Mouse (Mus musculus): ENCODE data around the gene Pde7b. TPM values are rescaled to one million over a fixed set of nuclear protein-coding genes. Genes with fewer than 3 reads are reported as not detected.
A peak's percentile ranks its signal among the peaks of the same experiment; 100 is the strongest.

The Pde7b gene
- polyA plus RNA-seq, 2 experiments: 0.22 to 0.39 TPM

GRCm38 (mm10) chr10:20490775-20491174, 234.1 kb downstream of the Pde7b start:
- DNase-seq (ENCODE audit: low read depth in 3 of 3, low spot score in 3 of 3) (no peak), ATAC-seq (ENCODE audit: insufficient read depth) (no peak)
- Histone ChIP-seq H3K36me3 (replicated peaks; ENCODE audit: control insufficient read depth, insufficient read depth, low read depth) (no peaks in the 10 kb centered on the region), H3K9me3 (ENCODE audit: control insufficient read depth, low read length) (no peaks in the 10 kb centered on the region), H3K27me3 (ENCODE audit: control insufficient read depth, insufficient read depth, low read length) (no peaks in the 10 kb centered on the region), H3K4me3 (ENCODE audit: insufficient read depth in 1 of 2, low read depth in 2 of 2, low read length in 2 of 2) (no peak overlapping the region), H3K4me1 (replicated peaks; ENCODE audit: control insufficient read depth in 2 of 2, insufficient read depth in 2 of 2, low read length in 1 of 2) (no peaks in the 10 kb centered on the region), H3K27ac (no peak overlapping the region), H3K4me2 (ENCODE audit: low read depth) (no peak overlapping the region), H3K9ac (replicated peaks) (no peak overlapping the region)
- TF ChIP-seq EP300 (IDR thresholded peaks at IDR 0.05; ENCODE audit: low read depth): no peak
- peak; percentile 16; the same call in 1 of the 2 replicates for TF ChIP-seq CTCF (IDR thresholded peaks at IDR 0.05; ENCODE audit: low read depth)
- 31% methylated on average over 1 of the region's 1 CpGs for WGBS (ENCODE audit: insufficient replicate concordance)

GRCm38 (mm10) chr10:20490281-20490680, 234.6 kb downstream of the Pde7b start:
- Histone ChIP-seq H3K4me1 (replicated peaks; ENCODE audit: control insufficient read depth in 2 of 2, insufficient read depth in 2 of 2, low read length in 1 of 2) (no peaks in the 10 kb centered on the region), H3K27me3 (ENCODE audit: control insufficient read depth, insufficient read depth, low read length) (no peaks in the 10 kb centered on the region), H3K9ac (replicated peaks) (no peak overlapping the region), H3K36me3 (replicated peaks; ENCODE audit: control insufficient read depth, insufficient read depth, low read depth) (no peaks in the 10 kb centered on the region), H3K4me3 (ENCODE audit: insufficient read depth in 1 of 2, low read depth in 2 of 2, low read length in 2 of 2) (no peak overlapping the region), H3K4me2 (ENCODE audit: low read depth) (no peak overlapping the region), H3K27ac (no peak overlapping the region), H3K9me3 (ENCODE audit: control insufficient read depth, low read length) (no peaks in the 10 kb centered on the region)
- 56% methylated on average over 8 of the region's 8 CpGs for WGBS (ENCODE audit: insufficient replicate concordance)
- no peak for ATAC-seq (ENCODE audit: insufficient read depth)
- TF ChIP-seq EP300 (IDR thresholded peaks at IDR 0.05; ENCODE audit: low read depth): no peak
- no peak for TF ChIP-seq CTCF (IDR thresholded peaks at IDR 0.05; ENCODE audit: low read depth)
- DNase-seq (ENCODE audit: low read depth in 3 of 3, low spot score in 3 of 3): no peak

- TF ChIP-seq EP300 (IDR thresholded peaks at IDR 0.05; ENCODE audit: low read depth) (no peak), CTCF (IDR thresholded peaks at IDR 0.05; ENCODE audit: low read depth) (no peak)
- Histone ChIP-seq H3K27me3 (ENCODE audit: control insufficient read depth, insufficient read depth, low read length) (no peaks in the 10 kb centered on the region), H3K4me3 (ENCODE audit: insufficient read depth in 1 of 2, low read depth in 2 of 2, low read length in 2 of 2) (no peak overlapping the region), H3K36me3 (replicated peaks; ENCODE audit: control insufficient read depth, insufficient read depth, low read depth) (no peaks in the 10 kb centered on the region), H3K4me1 (replicated peaks; ENCODE audit: control insufficient read depth in 2 of 2, insufficient read depth in 2 of 2, low read length in 1 of 2) (no peaks in the 10 kb centered on the region), H3K27ac (no peak overlapping the region), H3K9me3 (ENCODE audit: control insufficient read depth, low read length) (no peaks in the 10 kb centered on the region), H3K4me2 (ENCODE audit: low read depth) (no peak overlapping the region), H3K9ac (replicated peaks) (no peak overlapping the region)
- ATAC-seq (ENCODE audit: insufficient read depth) (no peak), DNase-seq (ENCODE audit: low read depth in 3 of 3, low spot score in 3 of 3) (no peak)
- WGBS (ENCODE audit: insufficient replicate concordance): 49% methylated on average over 19 of the region's 19 CpGs
Measured at GRCm38 (mm10) chr10:20486461-20487253, 238.2 kb downstream of the Pde7b start.

- no peaks in the 10 kb centered on the region for H3K9me3 ChIP-seq (ENCODE audit: control insufficient read depth, low read length)
- 52% methylated on average over 3 of the region's 3 CpGs for WGBS (ENCODE audit: insufficient replicate concordance)
- H3K4me1 ChIP-seq (replicated peaks; ENCODE audit: control insufficient read depth in 2 of 2, insufficient read depth in 2 of 2, low read length in 1 of 2): no peaks in the 10 kb centered on the region
Measured at GRCm38 (mm10) chr10:20485816-20486215, 239.1 kb downstream of the Pde7b start.

GRCm38 (mm10) chr10:20479481-20479880, 245.4 kb downstream of the Pde7b start:
- H3K27ac ChIP-seq: no peak overlapping the region
- DNase-seq (ENCODE audit: low read depth in 3 of 3, low spot score in 3 of 3): no peak

More at GRCm38 (mm10) chr10:20485816-20486215, 239.1 kb downstream of the Pde7b start:
- DNase-seq (ENCODE audit: low read depth in 3 of 3, low spot score in 3 of 3): no peak
- ATAC-seq (ENCODE audit: insufficient read depth): no peak
- H3K4me2 ChIP-seq (ENCODE audit: low read depth): no peak overlapping the region
- H3K27ac ChIP-seq: no peak overlapping the region
- H3K4me3 ChIP-seq (ENCODE audit: insufficient read depth in 1 of 2, low read depth in 2 of 2, low read length in 2 of 2): no peak overlapping the region
- H3K9ac ChIP-seq (replicated peaks): no peak overlapping the region
- no peaks in the 10 kb centered on the region for H3K27me3 ChIP-seq (ENCODE audit: control insufficient read depth, insufficient read depth, low read length)
- TF ChIP-seq CTCF (IDR thresholded peaks at IDR 0.05; ENCODE audit: low read depth) (no peak), EP300 (IDR thresholded peaks at IDR 0.05; ENCODE audit: low read depth) (no peak)
- no peaks in the 10 kb centered on the region for H3K36me3 ChIP-seq (replicated peaks; ENCODE audit: control insufficient read depth, insufficient read depth, low read depth)

More at GRCm38 (mm10) chr10:20479481-20479880, 245.4 kb downstream of the Pde7b start:
- no peak for TF ChIP-seq EP300 (IDR thresholded peaks at IDR 0.05; ENCODE audit: low read depth)
- TF ChIP-seq CTCF (IDR thresholded peaks at IDR 0.05; ENCODE audit: low read depth): no peak
- Histone ChIP-seq H3K27me3 (ENCODE audit: control insufficient read depth, insufficient read depth, low read length) (no peaks in the 10 kb centered on the region), H3K9me3 (ENCODE audit: control insufficient read depth, low read length) (no peaks in the 10 kb centered on the region), H3K4me2 (ENCODE audit: low read depth) (no peak overlapping the region), H3K36me3 (replicated peaks; ENCODE audit: control insufficient read depth, insufficient read depth, low read depth) (no peaks in the 10 kb centered on the region), H3K9ac (replicated peaks) (no peak overlapping the region), H3K4me3 (ENCODE audit: insufficient read depth in 1 of 2, low read depth in 2 of 2, low read length in 2 of 2) (no peak overlapping the region), H3K4me1 (replicated peaks; ENCODE audit: control insufficient read depth in 2 of 2, insufficient read depth in 2 of 2, low read length in 1 of 2) (no peaks in the 10 kb centered on the region)
- no peak for ATAC-seq (ENCODE audit: insufficient read depth)
- 51% methylated on average over 8 of the region's 8 CpGs for WGBS (ENCODE audit: insufficient replicate concordance)
